Mouse (Mus musculus) MEL (cell line): ENCODE results near the gene Gm12185.
"Not testable (repeated sequence)": the region's sequence is repeated elsewhere in the genome, so short reads cannot be mapped to it uniquely, and the experiment has no call there.

Source experiments
- MYC ChIP-seq: IDR thresholded peaks from 2 replicates; pipeline ENCODE4 v1.6.1; 2011; ENCODE audit warnings: low read depth, mild to moderate bottlenecking, low read length, improper control_type of control experiment, moderate library complexity
- TCF12 ChIP-seq: IDR thresholded peaks from 2 replicates; pipeline ENCODE4 v1.6.1; 2014; ENCODE audit warnings: low read depth, mild to moderate bottlenecking, inconsistent platforms, low read length, improper control_type of control experiment, moderate library complexity
- ZKSCAN1 ChIP-seq: IDR thresholded peaks from 2 replicates; pipeline ENCODE4 v1.6.1; 2012; ENCODE audit warnings: low read depth, mild to moderate bottlenecking, inconsistent platforms, low read length, improper control_type of control experiment, moderate library complexity

GRCm38 (mm10) chr11:49006785-49007184 lies 14.8 kb upstream of the Gm12185 start:
- not testable (repeated sequence) for TF ChIP-seq MYC, TCF12, ZKSCAN1
